Mouse (Mus musculus) limb, embryonic 11.5 days (tissue): Measurements from ENCODE around the gene Hoxc5. TPM values are rescaled to one million over a fixed set of nuclear protein-coding genes. Genes with fewer than 3 reads are reported as not detected.

Source experiments
- ATAC-seq: fragments of 200-750 bp; cut with Nextera tagmentation; 2 replicates; pipeline ENCODE4 v1.8.0; 2017; ENCODE audit warnings: low read depth; ENCODE audit not compliant: insufficient number of reproducible peaks, low FRiP score, low TSS enrichment
- DNase-seq: peaks from one replicate; pipeline ENCODE4 v3.0.0-alpha.2; 2015; ENCODE audit warnings: low spot score
- H3K27ac ChIP-seq: fragments of 300-500 bp; sonication (generic); replicated peaks from 2 replicates; pipeline ENCODE4 v1.5.1; 2014; ENCODE audit warnings: low read depth, mild to moderate bottlenecking, low read length
- H3K27me3 ChIP-seq: fragments of 300-500 bp; sonication (generic); 2 replicates; pipeline ENCODE4 v1.6.1; 2014; ENCODE audit warnings: mild to moderate bottlenecking, low read length, mixed read lengths; ENCODE audit not compliant: control insufficient read depth, insufficient read depth
- H3K36me3 ChIP-seq: fragments of 300-500 bp; sonication (generic); 2 replicates; pipeline ENCODE4 v1.6.1; 2014; ENCODE audit warnings: mild to moderate bottlenecking, low read length, moderate library complexity, mixed read lengths; ENCODE audit not compliant: control insufficient read depth, insufficient read depth
- H3K4me1 ChIP-seq: fragments of 300-500 bp; sonication (generic); 2 replicates; pipeline ENCODE4 v1.6.1; 2014; ENCODE audit warnings: low read length, mixed read lengths; ENCODE audit not compliant: control insufficient read depth, insufficient read depth
- H3K4me2 ChIP-seq: fragments of 300-500 bp; sonication (generic); 2 replicates; pipeline ENCODE4 v1.6.1; 2014; ENCODE audit warnings: low read depth, mild to moderate bottlenecking, moderate library complexity; ENCODE audit not compliant: severe bottlenecking
- H3K4me3 ChIP-seq: fragments of 300-500 bp; sonication (generic); 2 replicates; pipeline ENCODE4 v1.5.1; 2014; ENCODE audit warnings: low read depth, low read length
- H3K9ac ChIP-seq: fragments of 300-500 bp; sonication (generic); 2 replicates; pipeline ENCODE4 v1.6.1; 2014; ENCODE audit warnings: mild to moderate bottlenecking, low read length
- H3K9me3 ChIP-seq: fragments of 300-500 bp; sonication (generic); 2 replicates; pipeline ENCODE4 v1.6.1; 2016; ENCODE audit warnings: low read length; ENCODE audit not compliant: control insufficient read depth
- WGBS: fragments of 180-500 bp; shearing (Covaris S2); extraction: QIAGEN DNeasy Blood & Tissue Kit; methylation state at CpG from one replicate; pipeline ENCODE4 v1.1.7; 2014; 5-methylcytosine and 5-hydroxymethylcytosine counted together
- polyA plus RNA-seq: library from polyadenylated mRNA; unstranded; fragments of >200 nt; fragmentation: Nextera tagmentation; extraction: Ambion mirVana; gene quantifications from 2 replicates; pipeline ENCODE4 v1.2.1, GENCODE M21; 2014

Gene Hoxc5
- polyA plus RNA-seq, 1 experiment from 2014 or later, result 8.3 TPM

- peaks cover 6% of the 10 kb centered on the region; the same call in 1 of the 2 replicates for H3K4me1 ChIP-seq
- H3K9ac ChIP-seq, result no peak overlapping the region
- no peak overlapping the region for H3K27ac ChIP-seq
- ATAC-seq, result no peak
- WGBS, result 15% methylated on average over 6 of the region's 6 CpGs
- H3K9me3 ChIP-seq, result no peaks in the 10 kb centered on the region
- peak; percentile 52 for DNase-seq
- no peak overlapping the region for H3K4me3 ChIP-seq
- H3K27me3 ChIP-seq, result peaks cover 91% of the 10 kb centered on the region
- H3K36me3 ChIP-seq, result no peaks in the 10 kb centered on the region
- H3K4me2 ChIP-seq, result no peak overlapping the region
Observed at GRCm38 (mm10) chr15:102922636-102923500, 44.4 kb upstream of the Hoxc5 start.

- Histone ChIP-seq H3K4me1 (no peaks in the 10 kb centered on the region), H3K36me3 (no peaks in the 10 kb centered on the region), H3K4me3 (no peak overlapping the region), H3K27ac (no peak overlapping the region), H3K9me3 (no peaks in the 10 kb centered on the region), H3K9ac (no peak overlapping the region), H3K4me2 (no peak overlapping the region), H3K27me3 (peaks cover 93% of the 10 kb centered on the region)
- under 1% methylated on average over 40 of the region's 40 CpGs for WGBS
- ATAC-seq (no peak), DNase-seq (peak; percentile 66)
Observed at GRCm38 (mm10) chr15:102927032-102927645, 40.1 kb upstream of the Hoxc5 start.

DNA sequence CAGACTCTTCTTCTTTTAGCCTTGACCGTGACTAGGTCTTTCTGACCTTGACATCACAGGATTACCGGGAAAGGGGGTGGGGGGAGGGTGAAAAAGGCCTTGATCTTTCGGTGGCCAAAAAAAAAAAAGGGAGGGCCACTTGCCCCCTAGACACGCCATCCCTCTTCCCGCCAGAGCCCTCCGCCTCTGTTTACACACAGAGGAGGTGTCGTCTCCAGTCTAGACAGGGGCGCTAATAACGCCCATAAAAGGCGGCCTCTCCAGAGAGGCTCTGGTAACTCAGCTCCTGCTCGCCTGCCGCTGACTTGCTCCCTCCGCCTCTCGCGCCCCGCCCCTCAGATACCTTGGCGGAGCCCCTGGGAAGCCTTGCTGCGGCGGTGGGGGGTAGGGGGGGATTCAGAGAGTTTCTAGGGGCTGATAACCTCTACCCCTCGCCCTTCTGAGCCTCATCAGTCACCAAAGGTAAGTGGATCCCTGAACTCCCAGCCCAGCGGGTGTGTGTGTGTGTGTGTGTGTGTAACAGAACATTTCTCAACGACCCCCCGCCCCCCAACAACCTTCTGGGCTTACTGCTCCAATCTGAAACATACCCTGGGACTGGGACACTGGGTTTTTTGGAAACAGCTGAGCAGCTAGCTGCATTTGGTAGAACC is 35.4 kb upstream of the Hoxc5 start:
- no peak overlapping the region for H3K27ac ChIP-seq
- DNase-seq (peak; percentile 68), ATAC-seq (no peak; the same call in 1 of the 2 replicates)
- H3K4me3 ChIP-seq, result no peak overlapping the region
- no peaks in the 10 kb centered on the region for H3K36me3 ChIP-seq
- whole genome bisulfite sequencing, result 1% methylated on average over 23 of the region's 23 CpGs
- peaks cover 100% of the 10 kb centered on the region for H3K27me3 ChIP-seq
- no peaks in the 10 kb centered on the region for H3K4me1 ChIP-seq
- H3K9me3 ChIP-seq, result no peaks in the 10 kb centered on the region
- no peak overlapping the region for H3K4me2 ChIP-seq
- H3K9ac ChIP-seq, result no peak overlapping the region

- DNase-seq (peak; percentile 59), ATAC-seq (no peak)
- Histone ChIP-seq H3K4me3 (no peak overlapping the region), H3K9me3 (no peaks in the 10 kb centered on the region), H3K27ac (no peak overlapping the region), H3K4me1 (peaks cover 4% of the 10 kb centered on the region; the same call in 1 of the 2 replicates), H3K27me3 (peaks cover 100% of the 10 kb centered on the region), H3K36me3 (no peaks in the 10 kb centered on the region), H3K9ac (no peak overlapping the region), H3K4me2 (no peak overlapping the region)
- 2% methylated on average over 12 of the region's 12 CpGs for WGBS
Observed at GRCm38 (mm10) chr15:102934438-102934837, 32.8 kb upstream of the Hoxc5 start.

- peak; percentile 75 for DNase-seq
Observed at GRCm38 (mm10) chr15:102934897-102935296, 32.3 kb upstream of the Hoxc5 start.

DNA sequence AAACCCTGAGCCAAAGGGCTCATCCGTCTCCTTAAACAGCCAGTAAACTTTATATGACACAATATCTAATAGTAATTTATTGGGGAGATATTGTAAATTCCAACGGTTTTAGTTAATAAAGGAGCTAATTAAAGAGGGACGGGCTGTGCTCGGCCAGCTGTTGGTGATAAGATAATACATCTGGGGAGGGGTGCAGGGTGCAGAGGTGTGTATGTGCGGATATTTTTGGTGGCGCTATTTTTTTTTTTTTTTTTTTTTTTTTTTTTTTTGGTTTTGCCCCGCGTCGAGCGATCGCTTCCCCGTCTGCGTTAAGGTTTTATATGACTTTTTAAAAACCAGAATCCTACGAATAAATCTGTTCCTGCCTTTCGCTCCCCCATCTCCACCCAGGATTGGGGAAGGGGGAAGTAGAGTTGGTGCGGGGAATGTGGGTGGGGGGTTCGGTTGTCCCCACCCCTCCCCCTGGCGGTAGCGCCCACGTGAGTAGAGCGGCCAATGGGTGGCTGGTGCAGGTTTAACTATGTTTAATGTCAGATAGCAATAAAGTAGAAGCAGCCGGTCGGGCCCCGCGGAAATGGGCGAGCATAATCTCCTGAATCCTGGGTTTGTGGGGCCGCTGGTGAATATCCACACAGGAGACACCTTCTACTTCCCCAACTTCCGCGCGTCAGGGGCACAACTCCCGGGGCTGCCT is 30.8 kb upstream of the Hoxc5 start, which contains the start of gene Hoxc12:
Hoxc12 (plus strand) TSS at position 479 of the 694 bp plus-strand sequence.
- Histone ChIP-seq H3K4me2 (peak within 1 kb of the TSS; percentile 22), H3K9me3 (no peaks in the 10 kb centered on the region), H3K27me3 (peaks cover 100% of the 10 kb centered on the region), H3K4me1 (peaks cover 10% of the 10 kb centered on the region; the same call in 1 of the 2 replicates), H3K36me3 (no peaks in the 10 kb centered on the region), H3K9ac (no peak within 1 kb of the TSS), H3K4me3 (peak within 1 kb of the TSS; percentile 4), H3K27ac (no peak within 1 kb of the TSS)
- WGBS, result under 1% methylated on average over 31 of the region's 31 CpGs
- ATAC-seq (no peak), DNase-seq (no peak)

More at GRCm38 (mm10) chr15:102934897-102935296, 32.3 kb upstream of the Hoxc5 start:
- H3K27me3 ChIP-seq, result peaks cover 100% of the 10 kb centered on the region
- H3K4me3 ChIP-seq, result no peak overlapping the region
- no peak for ATAC-seq
- no peaks in the 10 kb centered on the region for H3K36me3 ChIP-seq
- H3K4me2 ChIP-seq, result no peak overlapping the region
- H3K9me3 ChIP-seq, result no peaks in the 10 kb centered on the region
- 0% methylated on average over 27 of the region's 27 CpGs for WGBS
- no peak overlapping the region for H3K9ac ChIP-seq
- H3K4me1 ChIP-seq, result peaks cover 8% of the 10 kb centered on the region; the same call in 1 of the 2 replicates
- no peak overlapping the region for H3K27ac ChIP-seq

GRCm38 (mm10) chr15:102937036-102937666 is 30.1 kb upstream of the Hoxc5 start:
- Histone ChIP-seq H3K4me2 (peak overlapping the region; percentile 22), H3K36me3 (no peaks in the 10 kb centered on the region), H3K9ac (no peak overlapping the region), H3K4me1 (peaks cover 10% of the 10 kb centered on the region; the same call in 1 of the 2 replicates), H3K9me3 (no peaks in the 10 kb centered on the region), H3K27me3 (peaks cover 98% of the 10 kb centered on the region), H3K27ac (no peak overlapping the region), H3K4me3 (peak overlapping the region; percentile 4)
- ATAC-seq (no peak), DNase-seq (peak; percentile 69)
- WGBS, result under 1% methylated on average over 50 of the region's 50 CpGs
